Mouse (Mus musculus) hindbrain, embryonic 13.5 days (tissue): ENCODE measurements around the gene Qpctl. TPM values are rescaled to one million over a fixed set of nuclear protein-coding genes. Genes with fewer than 3 reads are reported as not detected.
"Not testable (repeated sequence)": the region's sequence is repeated elsewhere in the genome, so short reads cannot be mapped to it uniquely, and the experiment has no call there.

Experiments
- ATAC-seq: fragments of 200-750 bp; cut with Nextera tagmentation; 2 replicates; pipeline ENCODE4 v1.8.0; 2017; ENCODE audit warnings: moderate TSS enrichment; ENCODE audit not compliant: low FRiP score
- H3K27ac ChIP-seq: fragments of 300-500 bp; sonication (generic); 2 replicates; pipeline ENCODE4 v1.5.1; 2015; ENCODE audit warnings: inconsistent platforms, mild to moderate bottlenecking, moderate library complexity
- H3K27me3 ChIP-seq: fragments of 300-500 bp; sonication (generic); 2 replicates; pipeline ENCODE4 v1.6.1; 2015; ENCODE audit warnings: mild to moderate bottlenecking, inconsistent platforms
- H3K36me3 ChIP-seq: fragments of 300-500 bp; sonication (generic); 2 replicates; pipeline ENCODE4 v1.6.1; 2015; ENCODE audit warnings: mild to moderate bottlenecking, inconsistent platforms
- H3K4me1 ChIP-seq: fragments of 300-500 bp; sonication (generic); replicated peaks from 2 replicates; pipeline ENCODE4 v1.6.1; 2015; ENCODE audit warnings: inconsistent platforms
- H3K4me2 ChIP-seq: fragments of 300-500 bp; sonication (generic); 2 replicates; pipeline ENCODE4 v1.6.1; 2015; ENCODE audit warnings: inconsistent platforms, mild to moderate bottlenecking, moderate library complexity
- H3K4me3 ChIP-seq: fragments of 300-500 bp; sonication (generic); 2 replicates; pipeline ENCODE4 v1.5.1; 2015; ENCODE audit warnings: mild to moderate bottlenecking, inconsistent platforms
- H3K9ac ChIP-seq: fragments of 300-500 bp; sonication (generic); 2 replicates; pipeline ENCODE4 v1.6.1; 2015; ENCODE audit warnings: mild to moderate bottlenecking, inconsistent platforms
- H3K9me3 ChIP-seq: fragments of 300-500 bp; sonication (generic); 2 replicates; pipeline ENCODE4 v1.6.1; 2016; ENCODE audit warnings: inconsistent platforms
- WGBS: fragments of 180-500 bp; shearing (Covaris S2); methylation state at CpG from one replicate; pipeline ENCODE4 v1.1.7; 2015; 5-methylcytosine and 5-hydroxymethylcytosine counted together
- polyA plus RNA-seq: library from polyadenylated mRNA; unstranded; fragments of >200 nt; fragmentation: Nextera tagmentation; extraction: Ambion mirVana; gene quantifications from 2 replicates; pipeline ENCODE4 v1.2.1, GENCODE M21; 2015

The Qpctl gene
- polyA plus RNA-seq, 1 experiment from 2014 or later, result 23.1 TPM

GRCm38 (mm10) chr7:19160115-19160514 lies 11.0 kb upstream of the Qpctl start:
- peak; percentile 13; the same call in 1 of the 2 replicates for ATAC-seq
- H3K36me3 ChIP-seq, result no peaks in the 10 kb centered on the region
- WGBS, result under 1% methylated on average over 20 of the region's 20 CpGs
- no peaks in the 10 kb centered on the region for H3K9me3 ChIP-seq
- H3K4me1 ChIP-seq, result peaks cover 38% of the 10 kb centered on the region
- peak overlapping the region; percentile 37 for H3K4me3 ChIP-seq
- H3K4me2 ChIP-seq, result peak overlapping the region; percentile 60
- H3K9ac ChIP-seq, result peak overlapping the region; percentile 60
- H3K27ac ChIP-seq, result no peak overlapping the region
- H3K27me3 ChIP-seq, result peaks cover 55% of the 10 kb centered on the region

DNA sequence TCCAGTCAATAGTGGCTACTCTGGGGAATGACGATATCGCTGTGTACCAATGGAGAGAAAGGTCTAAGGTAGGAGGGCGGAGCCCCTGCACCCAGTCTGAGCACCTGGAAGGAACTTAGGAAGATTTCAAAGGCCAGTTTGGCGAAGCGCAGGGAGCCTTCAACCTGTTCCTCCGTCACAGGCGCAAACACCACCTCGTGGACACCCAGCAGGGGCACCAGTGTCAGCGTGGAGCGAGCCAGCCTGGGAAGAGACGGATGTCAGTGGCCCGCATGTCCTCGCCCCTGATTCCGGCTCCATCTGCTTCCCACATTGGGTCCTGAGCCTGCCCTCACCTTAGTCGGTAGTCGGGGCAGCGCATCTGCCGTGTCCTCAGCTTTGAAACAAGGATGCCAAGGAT lies 10.3 kb upstream of the Qpctl start:
- Histone ChIP-seq H3K4me1 (peaks cover 31% of the 10 kb centered on the region), H3K9me3 (no peaks in the 10 kb centered on the region), H3K27ac (no peak overlapping the region), H3K4me3 (no peak overlapping the region), H3K36me3 (peaks cover 6% of the 10 kb centered on the region; the same call in 1 of the 2 replicates), H3K9ac (peak overlapping the region; percentile 60; the same call in 1 of the 2 replicates), H3K4me2 (peak overlapping the region; percentile 60), H3K27me3 (peaks cover 48% of the 10 kb centered on the region)
- WGBS, result 15% methylated on average over 18 of the region's 18 CpGs
- no peak for ATAC-seq

GRCm38 (mm10) chr7:19158601-19159000 lies 9.5 kb upstream of the Qpctl start:
- Histone ChIP-seq H3K4me3 (no peak overlapping the region), H3K9me3 (no peaks in the 10 kb centered on the region), H3K4me2 (no peak overlapping the region), H3K4me1 (peaks cover 24% of the 10 kb centered on the region), H3K9ac (no peak overlapping the region), H3K36me3 (peaks cover 13% of the 10 kb centered on the region), H3K27me3 (peaks cover 40% of the 10 kb centered on the region), H3K27ac (no peak overlapping the region)
- WGBS, result 71% methylated on average over 11 of the region's 11 CpGs
- ATAC-seq, result no peak

DNA sequence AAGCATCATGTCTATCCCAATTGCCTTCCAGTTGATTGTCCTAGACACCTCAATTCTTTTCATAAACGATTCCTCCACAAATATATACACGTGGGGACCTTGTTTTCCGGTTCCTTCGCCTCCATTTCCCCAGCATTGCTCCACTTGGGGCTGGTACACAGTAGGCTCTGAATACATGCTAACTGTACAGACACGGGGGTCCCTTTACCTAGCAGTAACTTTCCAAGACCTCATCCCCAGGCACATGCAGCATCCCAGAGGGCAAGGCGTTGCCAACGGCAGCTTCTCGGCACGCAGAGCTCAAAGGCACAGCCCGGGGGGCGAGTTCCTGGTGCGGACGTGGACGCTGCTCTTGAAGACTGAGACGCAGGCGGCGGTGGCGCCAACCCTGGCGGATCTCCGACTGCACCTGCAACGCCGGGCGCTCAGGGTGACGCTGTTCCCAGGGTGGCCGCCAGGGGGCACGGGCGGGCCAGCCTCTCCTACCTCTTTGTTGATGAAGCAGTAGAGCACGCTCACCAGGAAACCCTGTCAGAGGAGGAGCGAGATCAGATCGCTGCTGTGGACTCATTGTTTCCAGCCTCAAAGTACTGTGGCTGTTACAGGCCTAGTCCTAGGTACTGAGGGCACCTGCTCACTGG lies 8.2 kb upstream of the Qpctl start:
- WGBS, result 5% methylated on average over 30 of the region's 30 CpGs
- Histone ChIP-seq H3K9me3 (no peaks in the 10 kb centered on the region), H3K4me1 (peaks cover 23% of the 10 kb centered on the region), H3K4me2 (peak overlapping the region; percentile 47), H3K4me3 (peak overlapping the region; percentile 21), H3K36me3 (peaks cover 26% of the 10 kb centered on the region), H3K27me3 (peaks cover 27% of the 10 kb centered on the region), H3K27ac (peak overlapping the region; percentile 81), H3K9ac (peak overlapping the region; percentile 51)
- peak; percentile 77 for ATAC-seq

DNA sequence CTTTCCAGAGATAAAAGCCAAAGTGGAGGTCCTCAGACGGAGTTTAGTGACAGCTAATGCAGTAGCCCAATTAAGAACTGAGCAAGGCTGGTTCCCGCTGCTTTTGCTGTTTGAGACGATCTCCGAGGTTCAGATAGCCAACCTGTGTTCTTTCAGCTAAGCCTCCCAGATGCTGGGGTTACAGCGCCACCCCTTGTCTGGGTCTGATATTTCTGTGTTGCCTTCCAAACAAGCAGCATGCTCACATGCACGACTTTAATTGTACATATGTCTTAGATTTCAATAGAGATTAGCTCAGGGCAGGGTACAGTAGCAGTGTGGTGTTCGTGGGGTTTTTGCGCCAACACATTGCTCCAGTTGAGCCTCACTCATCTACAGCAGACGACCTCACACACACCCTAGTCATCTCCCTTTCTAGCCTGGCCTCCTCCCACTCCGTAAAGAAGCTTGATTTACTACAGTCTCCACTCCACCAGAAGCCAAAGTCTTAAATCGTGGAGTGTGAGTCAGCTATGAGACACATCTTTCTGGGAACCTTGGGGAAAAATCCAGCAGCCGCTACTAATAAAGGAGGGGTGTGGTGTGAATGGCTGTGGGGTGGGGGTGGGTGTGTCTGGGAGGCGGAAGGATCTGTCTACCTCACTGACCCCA lies 6.9 kb upstream of the Qpctl start:
- peaks cover 25% of the 10 kb centered on the region for H3K4me1 ChIP-seq
- H3K36me3 ChIP-seq, result peaks cover 33% of the 10 kb centered on the region
- no peaks in the 10 kb centered on the region for H3K9me3 ChIP-seq
- H3K27me3 ChIP-seq, result peaks cover 23% of the 10 kb centered on the region
- no peak overlapping the region for H3K4me2 ChIP-seq
- 67% methylated on average over 13 of the region's 13 CpGs for WGBS
- H3K9ac ChIP-seq, result 0 out of 2 replicates have a peak overlapping the region, but pooled peaks have one; percentile 49
- no peak overlapping the region for H3K4me3 ChIP-seq
- H3K27ac ChIP-seq, result no peak overlapping the region
- ATAC-seq, result no peak

DNA sequence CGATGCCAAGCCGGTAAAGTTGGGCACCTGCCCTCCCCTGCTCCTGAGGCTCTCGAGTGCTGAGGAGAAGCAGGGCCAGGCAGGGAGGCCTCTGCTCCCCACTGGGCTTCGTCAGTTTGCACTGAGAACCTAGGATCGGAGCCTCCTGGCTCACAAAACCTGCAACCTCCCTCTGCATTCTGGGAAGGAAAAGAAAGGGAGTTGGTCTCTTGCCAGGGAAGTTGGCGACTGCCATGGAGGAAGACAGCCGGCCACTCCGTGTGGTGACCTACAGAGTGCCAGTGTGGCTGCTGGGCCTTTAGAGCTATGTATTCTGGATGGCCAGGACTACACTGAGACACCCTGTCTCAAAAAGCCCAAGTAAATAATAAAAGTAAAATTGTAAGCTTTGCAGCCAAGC lies 5.7 kb upstream of the Qpctl start:
- Histone ChIP-seq H3K4me3 (no peak overlapping the region), H3K4me1 (peaks cover 28% of the 10 kb centered on the region), H3K27ac (no peak overlapping the region), H3K36me3 (peaks cover 33% of the 10 kb centered on the region), H3K4me2 (no peak overlapping the region), H3K9ac (no peak overlapping the region), H3K9me3 (no peaks in the 10 kb centered on the region), H3K27me3 (peaks cover 13% of the 10 kb centered on the region)
- no peak for ATAC-seq
- WGBS, result 82% methylated on average over 8 of the region's 8 CpGs

GRCm38 (mm10) chr7:19151121-19151520 lies 2.0 kb upstream of the Qpctl start:
- Histone ChIP-seq H3K36me3 (peaks cover 42% of the 10 kb centered on the region), H3K4me1 (peaks cover 32% of the 10 kb centered on the region), H3K4me2 (peak overlapping the region; percentile 77; the same call in 1 of the 2 replicates), H3K4me3 (0 out of 2 replicates have a peak overlapping the region, but pooled peaks have one; percentile 65)
- WGBS, result 90% methylated on average over 10 of the region's 10 CpGs
- H3K9me3 ChIP-seq, H3K9ac ChIP-seq, H3K27ac ChIP-seq, H3K27me3 ChIP-seq, ATAC-seq: not testable (repeated sequence)

GRCm38 (mm10) chr7:19149626-19150025 lies 535 bp upstream of the Qpctl start, which contains the start of gene Snrpd2:
Gene Snrpd2 (plus strand): TSS chr7:19149722.
- ATAC-seq, result peak; percentile 90
- WGBS, result 0% methylated on average over 24 of the region's 24 CpGs

GRCm38 (mm10) chr7:19148180-19148874 lies 764 bp downstream of the Qpctl start:
- peak overlapping the region; percentile 78 for H3K9ac ChIP-seq
- H3K27me3 ChIP-seq, result no peaks in the 10 kb centered on the region
- peak overlapping the region; percentile 88 for H3K27ac ChIP-seq
- no peak for ATAC-seq
- H3K4me3 ChIP-seq, result peak overlapping the region; percentile 65
- H3K4me2 ChIP-seq, result peak overlapping the region; percentile 77
- 15% methylated on average over 20 of the region's 20 CpGs for WGBS
- no peaks in the 10 kb centered on the region for H3K9me3 ChIP-seq
- peaks cover 32% of the 10 kb centered on the region for H3K4me1 ChIP-seq
- H3K36me3 ChIP-seq, result peaks cover 42% of the 10 kb centered on the region

More at GRCm38 (mm10) chr7:19149626-19150025, 535 bp upstream of the Qpctl start, which contains the start of gene Snrpd2:
- no peaks in the 10 kb centered on the region for H3K27me3 ChIP-seq
- peak within 1 kb of the TSS; percentile 77 for H3K4me2 ChIP-seq
- no peaks in the 10 kb centered on the region for H3K9me3 ChIP-seq
- H3K4me3 ChIP-seq, result peak within 1 kb of the TSS; percentile 65
- H3K9ac ChIP-seq, result peak within 1 kb of the TSS; percentile 83
- peaks cover 51% of the 10 kb centered on the region for H3K36me3 ChIP-seq
- H3K27ac ChIP-seq, result peak within 1 kb of the TSS; percentile 88
- H3K4me1 ChIP-seq, result peaks cover 32% of the 10 kb centered on the region

DNA sequence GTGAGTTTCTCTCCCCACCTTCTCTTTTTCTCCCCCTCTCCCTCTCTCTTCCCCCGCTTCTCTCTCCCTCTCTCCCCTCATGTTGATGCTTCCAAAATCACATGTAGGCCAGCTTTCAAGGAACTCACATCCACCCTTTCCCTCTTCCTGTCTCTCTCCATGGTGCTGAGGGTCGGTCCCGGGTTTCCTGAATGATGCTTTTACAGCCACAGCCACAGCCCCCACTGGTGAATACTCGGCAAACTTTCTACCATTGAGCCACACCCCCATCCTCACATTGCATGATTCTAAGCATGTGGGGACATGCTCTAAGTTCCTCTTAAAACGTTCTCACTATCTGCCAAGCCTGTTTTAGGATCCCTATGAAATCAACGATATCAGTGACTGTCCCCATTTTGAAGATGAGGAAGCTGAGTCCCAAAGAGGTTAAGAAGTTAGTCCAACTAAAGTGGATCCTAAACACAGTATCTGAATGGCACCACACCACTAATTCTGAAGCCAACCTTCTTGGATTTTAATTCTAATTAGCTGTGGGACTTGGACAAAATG lies 1.5 kb downstream of the Qpctl start:
- Histone ChIP-seq H3K9ac (peak overlapping the region; percentile 78; the same call in 1 of the 2 replicates), H3K9me3 (no peaks in the 10 kb centered on the region), H3K4me3 (peak overlapping the region; percentile 65), H3K36me3 (peaks cover 40% of the 10 kb centered on the region), H3K27me3 (no peaks in the 10 kb centered on the region), H3K27ac (no peak overlapping the region), H3K4me2 (peak overlapping the region; percentile 77), H3K4me1 (peaks cover 32% of the 10 kb centered on the region)
- ATAC-seq, result no peak
- 55% methylated on average over 6 of the region's 6 CpGs for WGBS

- Histone ChIP-seq H3K4me3 (no peak overlapping the region), H3K27me3 (no peaks in the 10 kb centered on the region), H3K36me3 (peaks cover 40% of the 10 kb centered on the region), H3K4me2 (no peak overlapping the region), H3K27ac (no peak overlapping the region), H3K9ac (no peak overlapping the region), H3K9me3 (no peaks in the 10 kb centered on the region), H3K4me1 (peaks cover 32% of the 10 kb centered on the region)
- ATAC-seq, result no peak
- WGBS, result 88% methylated on average over 10 of the region's 10 CpGs
These were observed 2.3 kb downstream of the Qpctl start for GRCm38 (mm10) chr7:19146793-19147192.

- Histone ChIP-seq H3K9me3 (no peaks in the 10 kb centered on the region), H3K27ac (no peak overlapping the region), H3K27me3 (no peaks in the 10 kb centered on the region), H3K9ac (no peak overlapping the region), H3K4me2 (no peak overlapping the region), H3K4me1 (peaks cover 6% of the 10 kb centered on the region), H3K4me3 (no peak overlapping the region), H3K36me3 (peaks cover 81% of the 10 kb centered on the region)
- 53% methylated on average over 5 of the region's 5 CpGs for WGBS
- no peak for ATAC-seq
These were observed 11.7 kb downstream of the Qpctl start for GRCm38 (mm10) chr7:19137380-19137779.
